Mouse (Mus musculus): Measurements from ENCODE around the gene Trpm2. TPM values are rescaled to one million over a fixed set of nuclear protein-coding genes. Genes with fewer than 3 reads are reported as not detected.

The Trpm2 gene
- polyA plus RNA-seq, 1 experiment = 30.8 TPM

DNA sequence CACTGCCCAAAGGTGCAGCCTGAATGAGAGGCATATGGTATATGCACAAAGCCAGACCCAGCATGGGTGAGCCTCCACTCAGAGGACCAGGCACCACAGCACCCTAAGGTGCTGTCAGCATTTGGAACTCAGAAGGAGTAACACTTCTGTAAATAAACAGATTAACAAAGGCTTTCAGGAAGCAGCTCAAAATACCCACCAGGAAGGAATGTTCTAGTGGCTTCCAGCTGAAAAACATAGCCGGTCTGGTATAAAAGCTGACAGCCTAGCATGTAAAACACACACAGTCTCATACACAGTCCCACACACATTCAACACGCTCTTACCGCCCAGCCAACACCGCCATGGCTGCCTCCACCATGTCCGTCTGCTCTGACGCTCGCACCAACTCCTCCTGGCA, 108.7 kb downstream of the Trpm2 start, which contains the start of gene Gm3285:
Gm3285 (plus strand) TSS at position 301 of the 400 bp plus-strand sequence.
- TF ChIP-seq POLR2A (IDR thresholded peaks at IDR 0.05; ENCODE audit: extremely low read depth, insufficient read depth, low read length) (no peak), CTCF (IDR thresholded peaks at IDR 0.05; ENCODE audit: extremely low read depth, insufficient read depth, low read length) (no peak)
- Histone ChIP-seq H3K27ac (ENCODE audit: insufficient read depth, low read length) (no peak within 1 kb of the TSS), H3K4me3 (ENCODE audit: insufficient read depth, low read length) (no peak within 1 kb of the TSS), H3K4me1 (ENCODE audit: control insufficient read depth, insufficient read depth, low read length) (no peaks in the 10 kb centered on the region)

Other genes with a start within 250 kb of the Trpm2 start
- not detected in 2 replicates for gene Krtap12-1, start 250.0 kb downstream of the Trpm2 start, polyA plus RNA-seq (2012; rRNA removed)
- gene Gm10100, start 244.1 kb downstream of the Trpm2 start, polyA plus RNA-seq (2012; rRNA removed) = not detected in 2 replicates
- not detected in 2 replicates for gene Gm18596, start 227.9 kb downstream of the Trpm2 start, polyA plus RNA-seq (2012; rRNA removed)
- gene Gm9736, start 219.2 kb downstream of the Trpm2 start, polyA plus RNA-seq (2012; rRNA removed) = not detected in 2 replicates
- gene Gm3233, start 210.9 kb downstream of the Trpm2 start, polyA plus RNA-seq (2012; rRNA removed) = not detected in 2 replicates
- not detected in 2 replicates for gene Gm3238, start 199.2 kb downstream of the Trpm2 start, polyA plus RNA-seq (2012; rRNA removed)
- gene Gm7138, start 193.6 kb downstream of the Trpm2 start, polyA plus RNA-seq (2012; rRNA removed) = not detected in 2 replicates
- gene Gm3250, start 188.0 kb downstream of the Trpm2 start, polyA plus RNA-seq (2012; rRNA removed) = not detected in 2 replicates
- not detected in 2 replicates for gene Gm7137, start 182.4 kb downstream of the Trpm2 start, polyA plus RNA-seq (2012; rRNA removed)
- gene Gm9639, start 175.5 kb downstream of the Trpm2 start, polyA plus RNA-seq (2012; rRNA removed) = not detected in 2 replicates
- not detected in 2 replicates for gene Gm19668, start 171.4 kb downstream of the Trpm2 start, polyA plus RNA-seq (2012; rRNA removed)
- gene Gm9507, start 158.7 kb downstream of the Trpm2 start, polyA plus RNA-seq (2012; rRNA removed) = not detected in 2 replicates
- not detected in 2 replicates for gene Gm2696, start 155.9 kb downstream of the Trpm2 start, polyA plus RNA-seq (2012; rRNA removed)
- gene Krtap10-4, start 143.5 kb downstream of the Trpm2 start, polyA plus RNA-seq (2012; rRNA removed) = not detected in 2 replicates
- not detected in 2 replicates for gene Krtap10-10, start 134.6 kb downstream of the Trpm2 start, polyA plus RNA-seq (2012; rRNA removed)
- not detected in 2 replicates for gene Gm36176, start 123.8 kb downstream of the Trpm2 start, polyA plus RNA-seq (2012; rRNA removed)
- 0.15 TPM in 1 of 2 replicates, not detected in the other for gene Gm10318, start 117.7 kb downstream of the Trpm2 start, polyA plus RNA-seq (2012; rRNA removed)
- gene Gm3285, start 108.6 kb downstream of the Trpm2 start, polyA plus RNA-seq (2012; rRNA removed) = not detected in 2 replicates
- gene Lrrc3, start 68.0 kb downstream of the Trpm2 start, polyA plus RNA-seq (2012; rRNA removed) = 7.3 and 7.7 TPM in 2 replicates
- 74.0 and 74.4 TPM in 2 replicates for gene 1810043G02Rik, start 8.0 kb upstream of the Trpm2 start, polyA plus RNA-seq (2012; rRNA removed)
- gene Pfkl, start 39.5 kb upstream of the Trpm2 start, polyA plus RNA-seq (2012; rRNA removed) = 158 and 186 TPM in 2 replicates
- 0.13 and 0.38 TPM in 2 replicates for gene Dnmt3l, start 71.4 kb upstream of the Trpm2 start, polyA plus RNA-seq (2012; rRNA removed)
- gene Aire, start 73.0 kb upstream of the Trpm2 start, polyA plus RNA-seq (2012; rRNA removed) = 0.32 and 0.65 TPM in 2 replicates
- gene Icosl, start 98.7 kb upstream of the Trpm2 start, polyA plus RNA-seq (2012; rRNA removed) = 5.3 and 6.3 TPM in 2 replicates
- gene D10Jhu81e, start 199.2 kb upstream of the Trpm2 start, polyA plus RNA-seq (2012; rRNA removed) = 128 TPM in 2 replicates
- 18.2 and 19.6 TPM in 2 replicates for gene Pwp2, start 214.6 kb upstream of the Trpm2 start, polyA plus RNA-seq (2012; rRNA removed)